Mouse (Mus musculus) thymus, adult 2 months (tissue): ENCODE data around the gene Tspan31. TPM values are rescaled to one million over a fixed set of nuclear protein-coding genes. Genes with fewer than 3 reads are reported as not detected.

Experiments used
- DNase-seq: peaks from one replicate; pipeline ENCODE4 v3.0.0; 2021
- H3K27ac ChIP-seq: fragments of 200-500 bp; 2 replicates; pipeline ENCODE4 v1.5.1; 2012; ENCODE audit warnings: low read length, control low read depth; ENCODE audit not compliant: control insufficient read depth, insufficient read depth
- H3K27me3 ChIP-seq: fragments of 200-500 bp; 2 replicates; pipeline ENCODE4 v1.6.1; 2012; ENCODE audit warnings: mild to moderate bottlenecking, low read length, moderate library complexity, mixed read lengths; ENCODE audit not compliant: control insufficient read depth, insufficient read depth
- H3K36me3 ChIP-seq: fragments of 200-500 bp; 2 replicates; pipeline ENCODE4 v1.6.1; 2012; ENCODE audit warnings: mild to moderate bottlenecking, low read length, moderate library complexity; ENCODE audit not compliant: control insufficient read depth, insufficient read depth
- H3K4me1 ChIP-seq: fragments of 200-500 bp; replicated peaks from 2 replicates; pipeline ENCODE4 v1.6.1; 2012; ENCODE audit warnings: low read length; ENCODE audit not compliant: control insufficient read depth, insufficient read depth
- H3K4me3 ChIP-seq: fragments of 200-500 bp; 2 replicates; pipeline ENCODE4 v1.5.1; 2012; ENCODE audit warnings: mild to moderate bottlenecking, low read length, control low read depth, moderate library complexity; ENCODE audit not compliant: control insufficient read depth, insufficient read depth
- CTCF ChIP-seq: fragments of 200-500 bp; IDR thresholded peaks from 2 replicates; pipeline ENCODE4 v1.5.1; 2012; ENCODE audit warnings: mild to moderate bottlenecking, control low read depth, low read length, moderate library complexity, borderline replicate concordance; ENCODE audit not compliant: control insufficient read depth, poor library complexity, insufficient read depth; ENCODE audit errors: extremely low read depth
- POLR2A ChIP-seq: fragments of 200-500 bp; IDR thresholded peaks from 2 replicates; pipeline ENCODE4 v1.6.1; 2012; ENCODE audit warnings: mild to moderate bottlenecking, low read length, control low read depth, moderate library complexity; ENCODE audit not compliant: control insufficient read depth, poor library complexity, insufficient read depth; ENCODE audit errors: extremely low read depth
- WGBS: fragments of 180-500 bp; shearing (Covaris S2); methylation state at CpG from one replicate; pipeline ENCODE4 v1.1.7; 2018; 5-methylcytosine and 5-hydroxymethylcytosine counted together
- polyA plus RNA-seq: library from polyadenylated mRNA; depleted of rRNA; stranded (reverse); fragments of >200 nt; gene quantifications from 2 replicates; pipeline ENCODE4 v1.2.3, GENCODE M21; 2012

The Tspan31 gene
- polyA plus RNA-seq, 1 experiment: 45.2 TPM

- peaks cover 22% of the 10 kb centered on the region for H3K4me1 ChIP-seq
- 89% methylated on average over 45 of the region's 49 CpGs for WGBS
- no peak overlapping the region for H3K27ac ChIP-seq
- no peaks in the 10 kb centered on the region for H3K27me3 ChIP-seq
- no peak overlapping the region for H3K4me3 ChIP-seq
- peaks cover 16% of the 10 kb centered on the region for H3K36me3 ChIP-seq
- DNase-seq: no peak
- TF ChIP-seq CTCF: no peak
These were observed 8.9 kb upstream of the Tspan31 start for GRCm38 (mm10) chr10:127078677-127079575.

- no peak for DNase-seq
- Histone ChIP-seq H3K4me1 (peaks cover 22% of the 10 kb centered on the region), H3K27ac (no peak overlapping the region), H3K27me3 (no peaks in the 10 kb centered on the region), H3K36me3 (peaks cover 13% of the 10 kb centered on the region), H3K4me3 (no peak overlapping the region)
- no peak for TF ChIP-seq CTCF
- TF ChIP-seq POLR2A: no peak
- WGBS: 81% methylated on average over 12 of the region's 12 CpGs
These were observed 8.1 kb upstream of the Tspan31 start for GRCm38 (mm10) chr10:127078001-127078676.

- WGBS: 90% methylated on average over 10 of the region's 10 CpGs
These were observed 7.5 kb upstream of the Tspan31 start for GRCm38 (mm10) chr10:127077515-127077914.

GRCm38 (mm10) chr10:127076082-127076481 lies 6.0 kb upstream of the Tspan31 start:
- H3K36me3 ChIP-seq: peaks cover 9% of the 10 kb centered on the region; the same call in 1 of the 2 replicates
- WGBS: 11% methylated on average over 4 of the region's 4 CpGs
- TF ChIP-seq POLR2A (no peak), CTCF (no peak)
- H3K4me1 ChIP-seq: peaks cover 22% of the 10 kb centered on the region
- peak; percentile 72 for DNase-seq
- peak overlapping the region; percentile 80 for H3K4me3 ChIP-seq
- H3K27me3 ChIP-seq: no peaks in the 10 kb centered on the region
- peak overlapping the region; percentile 73; the same call in 1 of the 2 replicates for H3K27ac ChIP-seq

More at GRCm38 (mm10) chr10:127077515-127077914, 7.5 kb upstream of the Tspan31 start:
- TF ChIP-seq POLR2A (no peak), CTCF (no peak)
- H3K4me3 ChIP-seq: no peak overlapping the region
- no peaks in the 10 kb centered on the region for H3K27me3 ChIP-seq
- H3K36me3 ChIP-seq: peaks cover 9% of the 10 kb centered on the region; the same call in 1 of the 2 replicates
- peaks cover 22% of the 10 kb centered on the region for H3K4me1 ChIP-seq
- no peak overlapping the region for H3K27ac ChIP-seq
- DNase-seq: no peak

- Histone ChIP-seq H3K4me1 (peaks cover 24% of the 10 kb centered on the region), H3K4me3 (peak overlapping the region; percentile 80), H3K27me3 (no peaks in the 10 kb centered on the region), H3K36me3 (peaks cover 9% of the 10 kb centered on the region; the same call in 1 of the 2 replicates), H3K27ac (peak overlapping the region; percentile 73)
- no peak for DNase-seq
- no peak for TF ChIP-seq POLR2A
- WGBS: 3% methylated on average over 8 of the region's 8 CpGs
These were observed 5.6 kb upstream of the Tspan31 start for GRCm38 (mm10) chr10:127075651-127076050.

GRCm38 (mm10) chr10:127075080-127075479 lies 5.0 kb upstream of the Tspan31 start, which contains the start of gene Agap2:
Gene Agap2 (plus strand): TSS chr10:127075284.
- H3K4me1 ChIP-seq: peaks cover 29% of the 10 kb centered on the region
- H3K4me3 ChIP-seq: peak within 1 kb of the TSS; percentile 80
- peak within 1 kb of the TSS; percentile 73 for H3K27ac ChIP-seq
- TF ChIP-seq POLR2A (peak; percentile 77), CTCF (peak; percentile 80; the same call in 1 of the 2 replicates)
- DNase-seq: peak; percentile 90
- 7% methylated on average over 9 of the region's 9 CpGs for WGBS
- H3K36me3 ChIP-seq: peaks cover 6% of the 10 kb centered on the region; the same call in 1 of the 2 replicates
- H3K27me3 ChIP-seq: no peaks in the 10 kb centered on the region
